Mouse (Mus musculus) lung, embryonic 14.5 days (tissue): Measurements from ENCODE around the gene Fam169a. TPM values are rescaled to one million over a fixed set of nuclear protein-coding genes. Genes with fewer than 3 reads are reported as not detected.
"Not testable (repeated sequence)": the region's sequence is repeated elsewhere in the genome, so short reads cannot be mapped to it uniquely, and the experiment has no call there.

Source experiments
- ATAC-seq: fragments of 200-750 bp; cut with Nextera tagmentation; 2 replicates; pipeline ENCODE4 v1.8.0; 2017; ENCODE audit warnings: mild to moderate bottlenecking, moderate TSS enrichment, moderate library complexity; ENCODE audit not compliant: insufficient read depth
- DNase-seq: peaks from one replicate; pipeline ENCODE4 v3.0.0-alpha.2; 2015
- H3K27ac ChIP-seq: fragments of 300-500 bp; sonication (generic); 2 replicates; pipeline ENCODE4 v1.5.1; 2014; ENCODE audit warnings: low read depth, mild to moderate bottlenecking, moderate library complexity
- H3K27me3 ChIP-seq: fragments of 300-500 bp; sonication (generic); 2 replicates; pipeline ENCODE4 v1.6.1; 2014; ENCODE audit warnings: low read length, control low read depth; ENCODE audit not compliant: insufficient read depth
- H3K36me3 ChIP-seq: fragments of 300-500 bp; sonication (generic); 2 replicates; pipeline ENCODE4 v1.6.1; 2014; ENCODE audit warnings: control low read depth; ENCODE audit not compliant: insufficient read depth
- H3K4me1 ChIP-seq: fragments of 300-500 bp; sonication (generic); 2 replicates; pipeline ENCODE4 v1.6.1; 2014; ENCODE audit warnings: antibody characterized with exemption, control low read depth; ENCODE audit not compliant: insufficient read depth
- H3K4me2 ChIP-seq: fragments of 300-500 bp; sonication (generic); 2 replicates; pipeline ENCODE4 v1.6.1; 2014; ENCODE audit warnings: mild to moderate bottlenecking
- H3K4me3 ChIP-seq: fragments of 300-500 bp; sonication (generic); 2 replicates; pipeline ENCODE4 v1.5.1; 2014; ENCODE audit warnings: low read depth, low read length
- H3K9ac ChIP-seq: fragments of 300-500 bp; sonication (generic); 2 replicates; pipeline ENCODE4 v1.6.1; 2014
- H3K9me3 ChIP-seq: fragments of 300-500 bp; sonication (generic); 2 replicates; pipeline ENCODE4 v1.6.1; 2016; ENCODE audit warnings: low read depth, low read length, control low read depth
- CTCF ChIP-seq: IDR thresholded peaks from 2 replicates; pipeline ENCODE4 v1.5.1; 2016; ENCODE audit warnings: antibody characterized with exemption, low read depth
- WGBS: fragments of 180-500 bp; shearing (Covaris S2); extraction: QIAGEN DNeasy Blood & Tissue Kit; methylation state at CpG from one replicate; pipeline ENCODE4 v1.1.7; 2014; 5-methylcytosine and 5-hydroxymethylcytosine counted together
- polyA plus RNA-seq: library from polyadenylated mRNA; unstranded; fragments of >200 nt; fragmentation: Nextera tagmentation; extraction: Ambion mirVana; gene quantifications from 2 replicates; pipeline ENCODE4 v1.2.1, GENCODE M21; 2014

Gene Fam169a
- polyA plus RNA-seq, 1 experiment from 2014 or later: 2.9 TPM

DNA sequence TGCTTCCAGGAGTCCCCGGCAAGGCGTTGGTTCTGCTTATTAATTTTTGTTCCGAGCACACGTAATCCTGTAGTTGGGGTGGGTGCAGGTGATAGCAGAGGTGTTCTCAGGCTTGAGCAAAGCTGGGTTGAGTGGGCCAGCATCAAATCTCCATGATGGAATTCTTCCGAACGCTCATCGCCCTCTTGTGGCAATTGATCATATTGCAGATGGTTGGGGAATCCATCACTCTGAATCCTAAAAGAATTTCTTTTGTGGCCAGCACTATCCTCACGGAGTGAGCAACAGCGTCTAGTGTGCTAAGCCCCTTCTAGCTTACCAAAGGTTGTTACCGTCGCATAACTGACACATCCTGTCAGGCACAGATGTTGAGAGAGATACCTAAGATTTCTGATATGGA, 14.4 kb upstream of the Fam169a start:
- Histone ChIP-seq H3K9ac (no peak overlapping the region), H3K4me1 (no peaks in the 10 kb centered on the region), H3K27me3 (no peaks in the 10 kb centered on the region), H3K4me3 (no peak overlapping the region), H3K9me3 (no peaks in the 10 kb centered on the region), H3K4me2 (no peak overlapping the region), H3K27ac (no peak overlapping the region), H3K36me3 (no peaks in the 10 kb centered on the region)
- 14% methylated on average over 11 of the region's 11 CpGs for WGBS
- no peak for ATAC-seq
- TF ChIP-seq CTCF: peak; percentile 87
- peak; percentile 92 for DNase-seq

- whole genome bisulfite sequencing: 67% methylated on average over 8 of the region's 8 CpGs
- Histone ChIP-seq H3K4me3 (no peak overlapping the region), H3K4me1 (no peaks in the 10 kb centered on the region), H3K27ac (no peak overlapping the region), H3K9me3 (no peaks in the 10 kb centered on the region), H3K4me2 (no peak overlapping the region), H3K27me3 (no peaks in the 10 kb centered on the region), H3K9ac (no peak overlapping the region), H3K36me3 (no peaks in the 10 kb centered on the region)
- DNase-seq: no peak
- TF ChIP-seq CTCF: no peak
- no peak for ATAC-seq
Observed at GRCm38 (mm10) chr13:97053844-97054243, 13.2 kb upstream of the Fam169a start.

DNA sequence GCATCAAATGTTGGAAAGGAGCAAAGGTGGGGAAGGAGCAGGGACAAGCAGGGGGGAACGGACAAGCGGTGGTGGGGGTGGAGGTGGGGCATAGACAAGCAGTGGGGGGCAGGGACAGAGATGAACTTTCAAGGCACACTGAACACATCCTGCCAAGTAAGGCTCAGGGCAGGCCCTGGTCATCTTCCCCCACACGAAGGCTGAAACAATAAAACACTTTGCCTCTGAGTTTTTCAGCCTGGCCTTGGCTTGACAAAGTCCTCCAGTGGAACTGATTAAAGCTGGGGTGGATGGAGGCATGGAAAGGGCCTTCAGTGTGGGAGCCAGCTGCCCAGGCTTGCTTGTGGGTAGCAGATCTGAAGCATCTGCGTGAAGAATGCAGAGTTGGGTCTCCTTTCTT, 9.3 kb upstream of the Fam169a start:
- Histone ChIP-seq H3K27ac (no peak overlapping the region), H3K27me3 (no peaks in the 10 kb centered on the region), H3K9ac (no peak overlapping the region), H3K4me2 (no peak overlapping the region), H3K4me1 (no peaks in the 10 kb centered on the region), H3K4me3 (no peak overlapping the region), H3K9me3 (no peaks in the 10 kb centered on the region), H3K36me3 (no peaks in the 10 kb centered on the region)
- DNase-seq: no peak
- WGBS: 48% methylated on average over 4 of the region's 4 CpGs
- no peak for TF ChIP-seq CTCF
- no peak for ATAC-seq

GRCm38 (mm10) chr13:97059746-97060145, 7.3 kb upstream of the Fam169a start:
- no peak overlapping the region for H3K4me3 ChIP-seq

DNA sequence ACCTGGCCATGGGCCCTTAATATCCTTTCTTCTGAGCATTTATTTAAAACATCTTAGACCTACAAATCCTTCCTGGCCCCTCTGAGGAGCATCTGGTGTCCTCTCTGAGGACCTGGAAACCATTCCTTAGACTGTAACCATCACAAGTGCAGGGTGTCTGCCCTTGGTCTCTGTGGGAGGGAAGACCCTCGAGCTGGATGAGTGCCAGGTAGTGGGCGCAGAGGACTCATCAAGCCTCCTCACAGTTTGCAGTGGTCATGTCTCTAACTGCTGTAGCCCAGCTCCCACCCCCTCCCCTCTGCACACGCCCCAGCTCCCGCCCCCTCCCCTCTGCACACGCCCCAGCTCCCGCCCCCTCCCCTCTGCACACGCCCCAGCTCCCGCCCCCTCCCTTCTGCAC, 6.8 kb upstream of the Fam169a start:
- no peak for DNase-seq
- Histone ChIP-seq H3K27me3 (no peaks in the 10 kb centered on the region), H3K9ac (no peak overlapping the region), H3K4me3 (no peak overlapping the region), H3K4me1 (no peaks in the 10 kb centered on the region), H3K9me3 (no peaks in the 10 kb centered on the region), H3K27ac (no peak overlapping the region), H3K36me3 (no peaks in the 10 kb centered on the region), H3K4me2 (no peak overlapping the region)
- ATAC-seq: peak; percentile 43; the same call in 1 of the 2 replicates
- WGBS: 52% methylated on average over 4 of the region's 8 CpGs
- no peak for TF ChIP-seq CTCF

More at GRCm38 (mm10) chr13:97059746-97060145, 7.3 kb upstream of the Fam169a start:
- TF ChIP-seq CTCF: no peak
- no peak overlapping the region for H3K27ac ChIP-seq
- WGBS: 88% methylated on average over 6 of the region's 6 CpGs
- H3K9me3 ChIP-seq: no peaks in the 10 kb centered on the region
- DNase-seq (no peak), ATAC-seq (no peak; the same call in 1 of the 2 replicates)
- H3K4me2 ChIP-seq: no peak overlapping the region
- no peaks in the 10 kb centered on the region for H3K27me3 ChIP-seq
- H3K9ac ChIP-seq: no peak overlapping the region
- H3K36me3 ChIP-seq: no peaks in the 10 kb centered on the region
- H3K4me1 ChIP-seq: no peaks in the 10 kb centered on the region

DNA sequence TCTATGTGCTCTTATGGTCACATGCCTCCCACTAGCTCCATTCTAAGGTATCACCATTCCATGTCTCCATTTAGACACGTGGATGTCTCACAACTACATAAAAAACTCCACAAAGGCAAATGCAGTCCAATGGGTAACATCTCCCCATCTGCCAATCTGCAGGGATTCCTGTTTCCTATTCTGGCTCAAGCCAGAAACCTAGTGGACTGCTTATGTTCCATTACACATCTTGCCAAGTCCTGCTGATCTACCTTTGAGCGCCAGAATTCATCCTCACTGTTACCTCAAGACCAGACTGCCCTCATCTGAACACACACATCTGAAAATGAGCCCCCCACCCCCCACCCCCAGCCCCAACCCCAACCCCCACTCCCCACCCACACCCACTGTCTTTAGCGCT, 4.9 kb upstream of the Fam169a start:
- DNase-seq: no peak
- no peaks in the 10 kb centered on the region for H3K4me1 ChIP-seq
- no peaks in the 10 kb centered on the region for H3K36me3 ChIP-seq
- no peak overlapping the region for H3K27ac ChIP-seq
- no peak for ATAC-seq
- no peak overlapping the region for H3K4me3 ChIP-seq
- WGBS: 79% methylated on average over 3 of the region's 3 CpGs
- no peaks in the 10 kb centered on the region for H3K9me3 ChIP-seq
- no peak for TF ChIP-seq CTCF
- H3K4me2 ChIP-seq: no peak overlapping the region
- H3K9ac ChIP-seq: no peak overlapping the region
- peaks cover 4% of the 10 kb centered on the region; the same call in 1 of the 2 replicates for H3K27me3 ChIP-seq

DNA sequence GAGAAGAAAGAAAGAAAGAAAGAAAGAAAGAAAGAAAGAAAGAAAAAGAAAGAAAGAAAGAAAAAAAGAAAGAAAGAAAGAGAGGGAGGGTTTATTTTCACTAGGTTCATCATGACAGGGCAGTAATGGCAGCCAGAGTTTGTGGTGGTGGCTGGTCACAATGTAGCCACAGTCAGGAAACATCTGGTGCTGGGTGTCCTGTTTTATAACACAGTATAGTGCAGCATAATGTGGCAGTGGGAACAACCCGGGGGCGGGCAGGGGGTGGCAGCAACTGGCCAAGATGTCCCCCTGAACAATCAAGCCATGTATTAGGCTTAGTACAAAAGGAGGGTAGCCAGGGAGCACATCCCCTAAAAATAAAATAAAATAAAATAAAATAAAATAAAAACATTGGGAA, 3.7 kb upstream of the Fam169a start:
- no peaks in the 10 kb centered on the region for H3K36me3 ChIP-seq
- peaks cover 7% of the 10 kb centered on the region; the same call in 1 of the 2 replicates for H3K27me3 ChIP-seq
- H3K4me2 ChIP-seq: no peak overlapping the region
- H3K9ac ChIP-seq: no peak overlapping the region
- no peak for TF ChIP-seq CTCF
- no peaks in the 10 kb centered on the region for H3K9me3 ChIP-seq
- H3K4me1 ChIP-seq: no peaks in the 10 kb centered on the region
- H3K4me3 ChIP-seq: no peak overlapping the region
- no peak overlapping the region for H3K27ac ChIP-seq
- WGBS: 86% methylated on average over 2 of the region's 2 CpGs
- ATAC-seq (no peak), DNase-seq (no peak)

- Histone ChIP-seq H3K4me1 (no peaks in the 10 kb centered on the region), H3K27ac (no peak overlapping the region), H3K27me3 (peaks cover 9% of the 10 kb centered on the region; the same call in 1 of the 2 replicates), H3K4me3 (no peak overlapping the region), H3K36me3 (no peaks in the 10 kb centered on the region), H3K9ac (no peak overlapping the region), H3K4me2 (0 out of 2 replicates have a peak overlapping the region, but pooled peaks have one; percentile 11), H3K9me3 (no peaks in the 10 kb centered on the region)
- DNase-seq (no peak), ATAC-seq (0 out of 2 replicates have a peak, but pooled peaks have one; percentile 9)
- TF ChIP-seq CTCF: no peak
- 45% methylated on average over 3 of the region's 3 CpGs for WGBS
Observed at GRCm38 (mm10) chr13:97064413-97064812, 2.7 kb upstream of the Fam169a start.

DNA sequence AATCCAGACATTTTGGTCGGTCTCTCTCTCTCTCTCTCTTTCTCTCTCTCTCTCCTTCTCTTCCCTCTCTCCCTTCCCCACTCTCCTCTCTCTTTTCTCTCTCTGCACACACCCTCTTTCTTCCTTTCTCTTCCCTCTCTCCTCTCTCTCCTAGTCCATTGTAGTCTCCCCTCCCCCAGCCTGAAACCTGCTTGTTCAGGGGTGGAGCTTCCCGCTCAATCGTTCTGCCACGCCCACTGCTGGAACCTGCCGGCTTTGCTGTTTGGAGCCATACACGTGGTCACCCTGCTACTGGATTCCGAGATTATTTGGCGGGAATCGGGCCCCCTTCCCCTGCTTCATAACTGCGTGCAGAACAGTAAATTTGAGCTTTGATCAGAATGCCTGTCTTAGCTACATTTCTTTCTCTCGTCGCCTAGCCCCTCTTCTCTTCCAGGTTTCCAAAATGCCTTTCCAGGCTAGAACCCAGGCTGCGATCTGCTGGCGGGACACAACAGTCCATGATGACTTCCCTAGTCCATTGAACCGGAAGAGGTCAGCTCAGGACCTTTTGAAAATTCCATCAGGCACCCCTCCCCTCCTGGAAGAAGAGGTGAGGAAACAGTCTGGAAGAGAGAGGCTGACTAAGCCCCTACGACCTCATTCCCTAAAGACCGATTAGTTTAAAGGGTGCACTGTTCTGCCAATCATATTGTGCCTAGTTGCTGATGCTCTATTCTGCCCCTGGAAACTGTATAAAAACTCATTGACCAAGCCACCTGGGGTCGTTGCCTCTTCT, 2.1 kb upstream of the Fam169a start:
- Histone ChIP-seq H3K4me2 (0 out of 2 replicates have a peak overlapping the region, but pooled peaks have one; percentile 11), H3K27me3 (peaks cover 15% of the 10 kb centered on the region)
- not testable (repeated sequence) for DNase-seq, H3K4me3 ChIP-seq, H3K36me3 ChIP-seq, H3K9me3 ChIP-seq, H3K27ac ChIP-seq, H3K9ac ChIP-seq, H3K4me1 ChIP-seq
- 39% methylated on average over 18 of the region's 18 CpGs for whole genome bisulfite sequencing
- ATAC-seq: 0 out of 2 replicates have a peak, but pooled peaks have one; percentile 14
